Mouse (Mus musculus): ENCODE measurements around the gene Arhgap33.

DNA sequence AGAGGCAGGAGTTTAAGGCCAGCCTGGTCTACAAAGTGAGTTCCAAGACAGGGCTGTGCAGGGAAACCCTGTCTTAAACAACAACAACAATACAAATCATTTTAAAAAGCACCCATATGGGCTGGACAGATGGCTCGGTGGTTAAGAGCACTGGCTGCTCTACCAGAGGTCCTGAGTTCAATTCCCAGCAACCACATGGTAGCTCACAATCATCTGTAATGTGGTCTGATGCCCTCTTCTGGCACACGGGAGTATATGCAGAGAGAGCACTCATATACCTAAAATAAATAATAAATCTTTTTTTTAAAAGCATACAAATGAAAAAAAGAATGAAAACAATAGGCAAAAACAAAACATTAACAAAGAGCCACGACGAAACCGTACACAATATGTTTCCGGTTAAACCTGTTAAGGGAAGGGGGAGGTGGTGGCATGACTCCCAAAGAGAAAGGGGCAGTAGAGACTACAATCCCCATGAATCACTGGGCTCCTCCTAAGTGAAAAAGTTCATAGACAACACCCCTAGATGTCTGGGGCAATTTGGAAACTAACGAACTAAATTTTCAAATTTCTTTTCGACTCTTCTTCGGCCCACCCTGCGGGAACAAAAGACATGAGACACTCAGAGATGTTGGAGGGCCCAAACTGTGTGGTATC is 16.7 kb upstream of the Arhgap33 start:
- TF ChIP-seq CTCF (IDR thresholded peaks at IDR 0.05) (peak; percentile 77), POLR2A (IDR thresholded peaks at IDR 0.05; ENCODE audit: insufficient read depth, low read depth, low read length) (no peak)

All from heart, adult 2 months (tissue).